Mouse (Mus musculus) heart, adult 2 months (tissue): ENCODE measurements around the gene Nfasc.
A peak's percentile ranks its signal among the peaks of the same experiment; 100 is the strongest.

ENCODE experiments used
- CTCF ChIP-seq: fragments of 200-600 bp; IDR thresholded peaks from 2 replicates; pipeline ENCODE4 v1.8.1; 2022; ENCODE audit warnings: antibody characterized with exemption, mild to moderate bottlenecking, moderate library complexity
- EP300 ChIP-seq: fragments of 200-500 bp; IDR thresholded peaks from 2 replicates; pipeline ENCODE4 v1.6.1; 2011; ENCODE audit warnings: low read depth, low read length, control low read depth; ENCODE audit not compliant: insufficient read depth
- POLR2A ChIP-seq: fragments of 200-500 bp; IDR thresholded peaks from 2 replicates; pipeline ENCODE4 v1.6.1; 2011; ENCODE audit warnings: mild to moderate bottlenecking, low read depth, low read length, control low read depth; ENCODE audit not compliant: insufficient read depth

- TF ChIP-seq CTCF (peak; percentile 63), POLR2A (no peak), EP300 (no peak)
Measured at GRCm38 (mm10) chr1:132523920-132524319, 217.7 kb downstream of the Nfasc start.
